Mouse (Mus musculus) olfactory bulb, adult 2 months (tissue): ENCODE data around the gene Slc35c2. TPM values are rescaled to one million over a fixed set of nuclear protein-coding genes. Genes with fewer than 3 reads are reported as not detected.
A peak's percentile ranks its signal among the peaks of the same experiment; 100 is the strongest.

Experiments
- H3K27ac ChIP-seq: fragments of 200-500 bp; 2 replicates; pipeline ENCODE4 v1.5.1; 2012; ENCODE audit warnings: low read depth, low read length; ENCODE audit not compliant: insufficient read depth
- H3K4me1 ChIP-seq: fragments of 200-500 bp; 2 replicates; pipeline ENCODE4 v1.6.1; 2012; ENCODE audit warnings: low read length; ENCODE audit not compliant: control insufficient read depth, insufficient read depth
- H3K4me3 ChIP-seq: fragments of 200-500 bp; 2 replicates; pipeline ENCODE4 v1.5.1; 2012; ENCODE audit warnings: mild to moderate bottlenecking, low read depth, low read length, moderate library complexity; ENCODE audit not compliant: insufficient read depth
- CTCF ChIP-seq: fragments of 200-500 bp; IDR thresholded peaks from 2 replicates; pipeline ENCODE4 v1.5.1; 2012; ENCODE audit warnings: low read depth, mild to moderate bottlenecking, low read length, moderate library complexity; ENCODE audit not compliant: insufficient read depth
- POLR2A ChIP-seq: fragments of 200-500 bp; IDR thresholded peaks from 2 replicates; pipeline ENCODE4 v1.6.1; 2012; ENCODE audit warnings: mild to moderate bottlenecking, low read depth, low read length, moderate library complexity; ENCODE audit not compliant: insufficient read depth
- WGBS: fragments of 180-500 bp; shearing (Covaris S2); methylation state at CpG from one replicate; pipeline ENCODE4 v1.1.7; 2018; 5-methylcytosine and 5-hydroxymethylcytosine counted together
- polyA plus RNA-seq: library from polyadenylated mRNA; stranded (reverse); fragments of >200 nt; gene quantifications from 2 replicates; pipeline ENCODE4 v1.2.4, GENCODE M21; 2012; ENCODE audit warnings: low replicate concordance; ENCODE audit not compliant: missing spikeins, insufficient read depth, insufficient read length

Slc35c2 gene
- polyA plus RNA-seq, 1 experiment, result not detected

DNA sequence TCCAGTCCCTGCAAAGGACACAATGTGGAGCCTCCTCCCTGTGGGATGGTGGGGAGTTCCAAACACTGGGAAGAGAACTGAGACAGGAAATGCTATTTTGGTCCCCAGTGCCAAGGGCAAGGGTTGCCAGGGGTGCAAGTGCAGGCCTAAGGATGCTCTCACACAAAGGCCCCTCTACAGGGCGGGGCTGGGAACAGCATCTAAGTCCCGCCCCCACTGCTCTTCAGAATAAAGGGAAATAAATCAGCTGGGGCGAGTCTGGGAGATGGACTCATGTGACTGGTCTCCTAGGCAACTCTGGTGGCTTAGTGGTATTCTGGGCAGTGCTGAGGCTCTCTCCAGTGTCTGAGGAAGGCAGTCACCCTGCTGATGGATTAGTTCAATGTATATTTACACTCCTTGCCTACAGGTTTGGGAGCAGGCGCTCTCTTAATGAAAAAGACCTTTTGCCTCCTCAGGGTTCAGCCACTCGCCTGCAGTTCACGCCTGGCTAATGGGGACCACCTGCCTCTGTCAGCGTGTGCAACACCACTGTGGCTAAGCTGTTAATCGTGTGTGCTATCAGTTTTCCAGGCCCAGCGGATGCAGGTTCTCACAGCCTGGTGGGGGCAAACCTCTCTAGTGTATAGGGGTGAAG, 29.3 kb upstream of the Slc35c2 start:
- H3K4me1 ChIP-seq, result peaks cover 64% of the 10 kb centered on the region
- H3K4me3 ChIP-seq, result no peak overlapping the region
- 10% methylated on average over 9 of the region's 9 CpGs for WGBS
- peak overlapping the region; percentile 96 for H3K27ac ChIP-seq
- TF ChIP-seq CTCF (no peak), POLR2A (no peak)

DNA sequence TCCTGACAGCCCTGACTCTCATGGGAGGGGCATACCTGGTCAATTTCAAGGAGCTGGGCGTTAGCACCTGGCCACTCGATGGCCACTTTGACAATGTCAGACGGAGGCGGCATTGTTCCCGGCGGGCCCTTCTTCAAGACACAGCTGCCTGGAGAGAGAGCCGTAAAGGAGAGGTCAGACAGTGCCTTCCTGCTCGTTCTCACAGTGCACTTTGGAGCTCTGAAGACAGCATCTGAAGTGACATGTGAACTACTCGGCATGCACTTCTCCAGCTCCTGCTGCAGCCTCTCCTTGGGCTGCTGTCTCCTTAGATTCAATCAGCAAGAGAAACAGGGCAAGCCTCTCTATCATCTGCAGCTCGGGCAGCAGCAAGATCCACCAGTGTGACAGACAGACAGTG, 28.5 kb upstream of the Slc35c2 start:
- TF ChIP-seq POLR2A (no peak), CTCF (no peak)
- Histone ChIP-seq H3K4me3 (no peak overlapping the region), H3K27ac (peak overlapping the region; percentile 96), H3K4me1 (peaks cover 61% of the 10 kb centered on the region)
- 50% methylated on average over 10 of the region's 10 CpGs for WGBS

DNA sequence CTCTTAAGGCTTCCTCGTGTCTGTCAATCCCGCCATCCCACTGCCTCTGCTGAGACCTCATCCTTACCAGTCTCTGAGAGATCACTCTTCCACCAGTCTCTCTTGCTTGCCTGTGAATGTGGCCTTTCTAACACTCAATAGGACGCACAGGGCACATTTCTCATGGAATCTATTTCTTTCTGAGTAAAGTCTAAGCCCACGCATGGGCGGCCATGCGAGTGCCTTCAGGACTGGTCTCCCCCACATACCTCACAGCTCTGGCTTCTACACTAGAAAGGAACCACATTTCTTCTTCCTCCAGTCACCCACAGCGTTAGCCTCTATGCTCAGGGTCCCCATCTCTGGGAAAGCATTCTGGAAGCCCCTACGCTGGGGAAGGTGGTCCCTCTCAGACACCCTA, 26.5 kb upstream of the Slc35c2 start:
- Histone ChIP-seq H3K4me3 (no peak overlapping the region), H3K4me1 (peaks cover 57% of the 10 kb centered on the region), H3K27ac (no peak overlapping the region)
- 83% methylated on average over 8 of the region's 8 CpGs for WGBS
- TF ChIP-seq POLR2A, result no peak
- no peak for TF ChIP-seq CTCF

DNA sequence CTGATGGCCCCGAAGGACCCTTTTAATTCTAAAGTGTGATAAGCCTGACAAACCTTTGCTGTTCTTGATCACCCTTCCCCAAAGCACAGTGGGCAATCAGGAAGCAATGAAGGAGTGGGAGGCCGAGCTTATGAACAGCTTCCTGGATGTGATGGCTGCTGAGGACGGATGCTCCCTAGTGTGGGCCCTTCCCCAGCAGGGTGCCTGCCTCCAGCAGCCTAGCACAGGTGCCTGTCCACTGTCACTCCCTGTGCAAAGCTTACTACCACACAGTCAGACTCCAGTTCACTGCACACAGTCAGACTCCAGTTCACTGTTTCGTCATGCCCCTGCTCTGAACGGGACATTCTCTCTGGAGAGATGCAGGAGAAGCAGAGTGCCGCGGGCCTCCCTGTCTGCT, 24.7 kb upstream of the Slc35c2 start:
- 71% methylated on average over 7 of the region's 7 CpGs for WGBS
- TF ChIP-seq POLR2A (no peak), CTCF (no peak)
- H3K4me3 ChIP-seq, result no peak overlapping the region
- H3K27ac ChIP-seq, result no peak overlapping the region
- peaks cover 45% of the 10 kb centered on the region for H3K4me1 ChIP-seq

DNA sequence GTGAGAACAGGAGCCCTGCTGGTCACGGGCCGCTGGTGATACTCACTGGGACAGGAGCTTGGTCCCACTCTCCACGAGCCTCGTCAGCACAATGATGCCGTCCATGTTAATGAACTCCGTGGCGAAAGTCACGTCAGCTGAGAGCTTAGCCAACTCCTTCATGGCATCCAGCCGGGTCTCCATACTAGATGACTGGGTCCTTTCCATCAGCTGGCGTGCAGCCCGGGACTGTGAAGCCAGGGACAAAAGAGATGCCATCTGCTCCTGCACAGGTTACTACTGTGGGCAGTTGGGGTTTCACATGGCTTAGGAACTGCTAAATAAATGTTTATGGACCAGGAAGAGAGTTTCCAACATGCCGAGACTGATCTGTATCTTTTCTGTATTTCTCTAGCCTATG, 23.9 kb upstream of the Slc35c2 start:
- H3K4me3 ChIP-seq, result no peak overlapping the region
- 32% methylated on average over 12 of the region's 12 CpGs for WGBS
- TF ChIP-seq CTCF (no peak), POLR2A (no peak)
- no peak overlapping the region for H3K27ac ChIP-seq
- peaks cover 36% of the 10 kb centered on the region for H3K4me1 ChIP-seq

DNA sequence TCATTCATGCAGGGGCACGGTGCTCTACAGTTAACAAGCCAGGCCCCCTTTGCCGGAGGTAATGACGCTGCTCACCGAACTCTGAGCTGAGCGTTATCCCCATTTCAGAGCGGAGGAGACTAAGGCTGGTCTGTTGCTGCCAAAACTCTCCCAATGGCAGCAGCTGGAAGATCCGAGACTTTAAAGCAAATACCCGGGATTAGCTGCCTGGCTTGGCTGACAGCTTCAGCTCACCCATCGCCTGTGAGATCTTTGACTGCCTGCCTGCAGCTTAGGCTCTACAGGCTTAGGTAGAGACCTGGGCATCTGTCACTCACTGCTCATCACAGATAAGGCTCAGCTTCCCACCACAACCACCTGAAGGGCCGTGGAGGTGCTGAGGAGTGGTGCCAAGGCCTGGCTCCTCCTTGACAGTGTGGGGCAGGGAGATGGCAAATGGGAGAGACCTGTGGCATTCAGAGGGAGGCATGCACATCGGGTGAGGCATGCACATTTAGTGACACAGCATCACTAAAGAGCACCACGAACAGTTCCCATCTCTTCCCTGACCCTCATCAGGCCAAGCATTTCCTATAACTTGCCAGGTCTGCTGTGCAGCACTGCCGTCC, 23.3 kb upstream of the Slc35c2 start:
- H3K4me3 ChIP-seq, result no peak overlapping the region
- H3K4me1 ChIP-seq, result peaks cover 30% of the 10 kb centered on the region
- WGBS, result 44% methylated on average over 13 of the region's 13 CpGs
- TF ChIP-seq POLR2A (no peak), CTCF (no peak)
- no peak overlapping the region for H3K27ac ChIP-seq

DNA sequence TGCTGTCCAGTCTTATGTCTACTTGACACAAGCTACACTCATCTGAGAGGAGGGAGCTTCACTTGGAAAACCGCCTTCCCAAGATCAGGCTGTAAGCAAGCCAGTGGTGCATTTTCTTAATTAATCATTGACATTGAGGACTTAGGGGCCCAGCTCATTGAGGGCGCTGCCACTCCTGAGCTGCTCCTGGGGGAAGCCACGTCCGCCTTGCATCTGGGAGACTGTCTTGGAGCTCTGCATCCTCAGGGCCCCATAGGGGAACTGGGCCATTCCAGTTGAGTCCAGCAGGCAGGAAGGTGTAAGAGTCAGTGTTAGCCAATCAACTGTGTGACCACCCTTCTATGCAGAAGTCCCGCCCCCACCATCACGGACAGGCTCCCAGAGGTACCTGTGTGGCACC, 20.1 kb upstream of the Slc35c2 start:
- Histone ChIP-seq H3K4me3 (no peak overlapping the region), H3K27ac (no peak overlapping the region), H3K4me1 (peaks cover 22% of the 10 kb centered on the region)
- WGBS, result 90% methylated on average over 6 of the region's 6 CpGs
- TF ChIP-seq CTCF, result no peak
- TF ChIP-seq POLR2A, result no peak

DNA sequence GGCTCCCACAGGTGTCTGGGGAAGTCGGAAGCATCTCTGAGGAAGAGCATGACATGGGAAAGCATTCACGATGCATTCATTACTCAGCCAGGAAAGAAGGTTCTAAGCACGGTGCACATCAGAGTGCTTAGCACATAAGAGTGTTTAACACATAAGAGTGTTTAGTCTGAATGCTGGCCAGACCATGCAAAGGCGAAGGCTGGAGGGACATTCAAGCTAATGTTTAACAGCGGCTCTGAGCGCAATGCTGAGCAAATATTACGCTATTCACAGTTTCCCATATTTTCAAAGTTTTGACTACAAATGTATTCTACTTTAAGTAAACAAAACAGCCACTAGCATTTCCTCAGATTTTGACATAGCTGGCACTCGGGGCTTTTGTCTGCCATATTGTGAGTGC, 17.8 kb upstream of the Slc35c2 start:
- Histone ChIP-seq H3K27ac (no peak overlapping the region), H3K4me1 (peaks cover 15% of the 10 kb centered on the region; the same call in 1 of the 2 replicates), H3K4me3 (no peak overlapping the region)
- no peak for TF ChIP-seq CTCF
- no peak for TF ChIP-seq POLR2A
- 88% methylated on average over 8 of the region's 8 CpGs for WGBS

DNA sequence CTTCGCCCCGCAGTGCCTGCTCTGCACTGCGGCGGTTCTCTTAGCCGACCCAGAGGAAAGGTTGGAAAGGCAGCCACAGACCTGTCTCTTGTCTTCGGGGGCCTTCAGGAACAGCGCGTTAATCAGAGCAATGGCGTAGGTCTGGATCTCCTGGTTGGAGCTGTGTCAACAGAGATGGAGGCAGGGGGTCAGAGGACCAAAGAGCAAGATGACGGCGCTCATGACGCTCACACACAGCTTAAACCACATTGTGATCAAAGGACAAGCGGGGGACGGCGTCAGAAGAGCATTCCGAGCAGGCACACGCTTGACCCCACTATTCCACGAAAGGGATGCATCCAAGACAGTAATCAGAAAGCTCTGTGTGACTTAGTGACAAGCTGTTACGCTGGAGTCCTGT, 17.1 kb upstream of the Slc35c2 start:
- WGBS, result 92% methylated on average over 19 of the region's 19 CpGs

More for the DNA sequence above, 17.1 kb upstream of the Slc35c2 start:
- TF ChIP-seq POLR2A (no peak), CTCF (no peak)
- no peak overlapping the region for H3K4me3 ChIP-seq
- peaks cover 13% of the 10 kb centered on the region; the same call in 1 of the 2 replicates for H3K4me1 ChIP-seq
- H3K27ac ChIP-seq, result no peak overlapping the region
